Mouse (Mus musculus) lung, postnatal 14 days (tissue): ENCODE measurements around the gene Rsl1d1.

Experiments
- DNase-seq: peaks from one replicate; pipeline ENCODE4 v3.0.0; 2021

Gene Rsl1d1

GRCm38 (mm10) chr16:11154500-11154899 is 48.6 kb downstream of the Rsl1d1 start:
- DNase-seq = no peak

GRCm38 (mm10) chr16:11143706-11144483 is 59.2 kb downstream of the Rsl1d1 start:
- peak; percentile 100 for DNase-seq
